Mouse (Mus musculus) heart, postnatal 0 days (tissue): ENCODE data around the gene Ints6.

Experiments used
- CTCF ChIP-seq: IDR thresholded peaks from 2 replicates; pipeline ENCODE4 v1.5.1; 2016; ENCODE audit warnings: antibody characterized with exemption, control low read depth, low read depth
- EP300 ChIP-seq: IDR thresholded peaks from 2 replicates; pipeline ENCODE4 v1.6.1; 2016; ENCODE audit warnings: antibody characterized with exemption, low read depth

DNA sequence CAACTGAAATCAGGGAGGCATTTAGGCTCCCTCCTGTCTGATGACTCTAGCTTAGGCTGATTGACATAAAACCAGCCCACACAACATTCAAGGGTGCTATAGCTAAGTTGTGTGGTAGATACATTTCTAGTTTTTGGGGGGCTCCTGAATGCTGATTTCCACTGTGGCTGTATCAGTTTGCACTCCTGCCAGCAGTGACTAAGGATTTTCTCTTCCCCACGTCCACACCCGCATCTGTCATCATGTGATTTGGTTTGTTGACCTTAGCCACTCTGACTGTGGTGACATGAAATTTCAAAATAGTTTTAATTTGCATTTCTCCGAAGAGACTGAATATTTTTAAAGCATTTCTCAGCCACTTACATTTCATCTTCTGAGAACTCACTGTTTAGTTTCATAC is 103.5 kb downstream of the Ints6 start:
- no peak for TF ChIP-seq CTCF
- no peak for TF ChIP-seq EP300
